Mouse (Mus musculus): Measurements from ENCODE around the gene Gm11562.

- TF ChIP-seq SMC3 (IDR thresholded peaks at IDR 0.05; ENCODE audit: low read depth, low read length) (no peak), POLR2AphosphoS5 (IDR thresholded peaks at IDR 0.05; ENCODE audit: borderline replicate concordance, low read depth, low read length) (no peak)
Observed at GRCm38 (mm10) chr11:99580636-99581035, 39.6 kb downstream of the Gm11562 start, which contains the start of gene Krtap1-5.
